In genomic region chr5:24019341-24020185, GRCm38 (mm10) we compare ENCODE assay signal across 17 mouse cellular contexts. TPM values are rescaled to one million over a fixed set of nuclear protein-coding genes. Genes with fewer than 3 reads are reported as not detected.
DNase-seq lines count a peak whose midpoint lies in the region; ATAC-seq and TF ChIP-seq lines count a peak whose summit lies in the region.
"Had no signal": no experiment of that assay in that cellular context is flagged by ENCODE, and none has a peak within 500 bp of the region (broad histone marks: within the 10 kb centered on the region; RNA-seq: fewer than 3 reads in every experiment).

No protein-coding gene starts in this region.

- H3K27me3 ChIP-seq in forebrain, embryonic 11.5 days (ENCODE audit: control insufficient read depth, insufficient read depth, low read length) = no peaks in the 10 kb centered on the region
- H3K27me3 ChIP-seq in hindbrain, embryonic 14.5 days (ENCODE audit: control insufficient read depth, insufficient read depth, low read length) = no peaks in the 10 kb centered on the region
- no peaks in the 10 kb centered on the region for H3K27me3 ChIP-seq in midbrain, embryonic 16.5 days (ENCODE audit: control insufficient read depth, insufficient read depth, low read depth, low read length)
- H3K27me3 ChIP-seq: lung, embryonic 15.5 days had no signal

- H3K9me3 ChIP-seq in forebrain, embryonic 11.5 days (ENCODE audit: control insufficient read depth, low read length) = no peaks in the 10 kb centered on the region
- H3K9me3 ChIP-seq in hindbrain, embryonic 14.5 days (ENCODE audit: control insufficient read depth, low read length) = no peaks in the 10 kb centered on the region
- H3K9me3 ChIP-seq in midbrain, embryonic 16.5 days (replicated peaks; ENCODE audit: control insufficient read depth, low read length, poor library complexity, severe bottlenecking) = no peaks in the 10 kb centered on the region
- H3K9me3 ChIP-seq: G1E; heart, embryonic 10.5 days; lung, embryonic 15.5 days had no signal

- peak overlapping the region; percentile 87 for H3K27ac ChIP-seq in forebrain, embryonic 11.5 days (ENCODE audit: low read depth, low read length)
- H3K27ac ChIP-seq in hindbrain, embryonic 14.5 days = peak overlapping the region; percentile 79
- peak overlapping the region; percentile 79 for H3K27ac ChIP-seq in midbrain, embryonic 16.5 days (ENCODE audit: low read length)
- H3K27ac ChIP-seq: gastrocnemius, adult 2 months; heart, embryonic 10.5 days; lung, embryonic 15.5 days had no signal

- WGBS in forebrain, embryonic 11.5 days = 34% methylated on average over 7 of the region's 7 CpGs
- WGBS in hindbrain, embryonic 14.5 days = 18% methylated on average over 7 of the region's 7 CpGs
- WGBS in midbrain, embryonic 16.5 days = 19% methylated on average over 7 of the region's 7 CpGs

- no peak overlapping the region for H3K4me3 ChIP-seq in forebrain, embryonic 11.5 days (ENCODE audit: low read depth, low read length)
- H3K4me3 ChIP-seq in hindbrain, embryonic 14.5 days (replicated peaks; ENCODE audit: low read length) = no peak overlapping the region
- H3K4me3 ChIP-seq in midbrain, embryonic 16.5 days (ENCODE audit: low read depth, low read length) = no peak overlapping the region
- H3K4me3 ChIP-seq: gastrocnemius, adult 2 months; heart, embryonic 10.5 days; lung, embryonic 15.5 days had no signal

- peak overlapping the region; percentile 31; the same call in 1 of the 2 replicates for H3K9ac ChIP-seq in forebrain, embryonic 11.5 days (ENCODE audit: low read length)
- H3K9ac ChIP-seq in hindbrain, embryonic 14.5 days = no peak overlapping the region
- peak overlapping the region; percentile 34; the same call in 1 of the 2 replicates for H3K9ac ChIP-seq in midbrain, embryonic 16.5 days (ENCODE audit: low read depth, low read length)
- H3K9ac ChIP-seq: lung, embryonic 15.5 days had no signal

- TF ChIP-seq CTCF in brain, embryonic 14.5 days (IDR thresholded peaks at IDR 0.05; ENCODE audit: borderline replicate concordance, extremely low read depth, insufficient read depth, insufficient read length) = no peak

- no peak for TF ChIP-seq POLR2A in brain, embryonic 14.5 days (IDR thresholded peaks at IDR 0.05; ENCODE audit: borderline replicate concordance, extremely low read depth, insufficient read depth, insufficient read length, poor library complexity, severe bottlenecking)

- ATAC-seq in forebrain, embryonic 11.5 days (replicated peaks; ENCODE audit: low FRiP score) = peak; percentile 82
- peak; percentile 86 for ATAC-seq in hindbrain, embryonic 14.5 days (ENCODE audit: low FRiP score)
- ATAC-seq in midbrain, embryonic 16.5 days = peak; percentile 80
- ATAC-seq in megakaryocyte, adult 5-6 weeks (ENCODE audit: poor library complexity, severe bottlenecking) = no peak
- no peak for ATAC-seq in erythroblast, adult 5-6 weeks (replicated peaks; ENCODE audit: low FRiP score, poor library complexity, severe bottlenecking)

- peak; percentile 94 for DNase-seq in brain, embryonic 14.5 days (ENCODE audit: low read depth)
- DNase-seq in forebrain, embryonic 11.5 days (ENCODE audit: low spot score) = no peak
- peak; percentile 53 for DNase-seq in hindbrain, embryonic 14.5 days (ENCODE audit: low spot score)
- DNase-seq in kidney, postnatal 4 days = no peak
- DNase-seq in gastrocnemius, postnatal 14 days = no peak
- DNase-seq: cerebellum, adult 8-10 months; gastrocnemius, adult 2 months; heart, postnatal 36 days; kidney, adult 18-20 months; liver; thymus, adult 18-20 months had no signal

- H3K36me3 ChIP-seq in forebrain, embryonic 11.5 days (ENCODE audit: control insufficient read depth, insufficient read depth, low read length) = no peaks in the 10 kb centered on the region
- no peaks in the 10 kb centered on the region for H3K36me3 ChIP-seq in hindbrain, embryonic 14.5 days (replicated peaks; ENCODE audit: control insufficient read depth, insufficient read depth)
- no peaks in the 10 kb centered on the region for H3K36me3 ChIP-seq in midbrain, embryonic 16.5 days (ENCODE audit: control insufficient read depth, insufficient read depth, low read length)
- H3K36me3 ChIP-seq: lung, embryonic 15.5 days had no signal

- intact Hi-C loops in gastrocnemius, postnatal 14 days (cut with DNase I; ENCODE audit: low total_unique reads) = no loop called here

- peaks cover 8% of the 10 kb centered on the region for H3K4me1 ChIP-seq in forebrain, embryonic 11.5 days (replicated peaks; ENCODE audit: control insufficient read depth, insufficient read depth, low read length)
- peaks cover 27% of the 10 kb centered on the region for H3K4me1 ChIP-seq in hindbrain, embryonic 14.5 days (replicated peaks; ENCODE audit: control insufficient read depth, insufficient read depth, low read length)
- H3K4me1 ChIP-seq in midbrain, embryonic 16.5 days (ENCODE audit: control insufficient read depth, insufficient read depth, low read length) = peaks cover 26% of the 10 kb centered on the region
- H3K4me1 ChIP-seq: lung, embryonic 15.5 days had no signal

- H3K4me2 ChIP-seq in forebrain, embryonic 11.5 days (ENCODE audit: low read depth, low read length, severe bottlenecking) = peak overlapping the region; percentile 21; the same call in 1 of the 2 replicates
- H3K4me2 ChIP-seq in hindbrain, embryonic 14.5 days (replicated peaks) = 0 out of 2 replicates have a peak overlapping the region, but pooled peaks have one; percentile 11
- H3K4me2 ChIP-seq in midbrain, embryonic 16.5 days (ENCODE audit: low read length) = peak overlapping the region; percentile 28
- H3K4me2 ChIP-seq: lung, embryonic 15.5 days had no signal

RNA-seq across cellular contexts. Expression of gene Fam126a, which starts 10.9 kb away (rescaled TPM):
- polyA plus RNA-seq in brain, embryonic 14.5 days (2012; rRNA removed) = 25.2 and 28.5 TPM in 2 replicates
- polyA plus RNA-seq in forebrain, embryonic 11.5 days (2014; fragmentation: Nextera tagmentation; extraction: Ambion mirVana) = 44.8 and 48.0 TPM in 2 replicates
- polyA plus RNA-seq in hindbrain, embryonic 14.5 days (2014; fragmentation: Nextera tagmentation; extraction: Ambion mirVana) = 37.9 and 41.8 TPM in 2 replicates
- polyA plus RNA-seq in midbrain, embryonic 16.5 days (2015; fragmentation: Nextera tagmentation; extraction: Ambion mirVana) = 29.8 and 32.0 TPM in 2 replicates
- total RNA-seq in megakaryocyte, adult 5-6 weeks (2015) = 21.9 and 23.8 TPM in 2 replicates
- total RNA-seq in megakaryocyte, adult 5-6 weeks (2017) = 21.6 and 23.1 TPM in 2 replicates
- 255 and 281 TPM in 2 replicates for total RNA-seq in erythroblast, adult 5-6 weeks (2015; ENCODE audit: low replicate concordance)
- 210 and 266 TPM in 2 replicates for total RNA-seq in erythroblast, adult 5-6 weeks (2017; ENCODE audit: low replicate concordance)
- 10 to 100 TPM in 1 of 2 experiments, 1 to 10 TPM in 1; 9.5 to 12.6 TPM for total RNA-seq in gastrocnemius, postnatal 14 days (2021)

Comparison
In these comparisons a context has a peak if more than half of its experiments do, and no peak if none do; other contexts are left out.
1. DNase-seq: peak in brain, embryonic 14.5 days (single experiment) and hindbrain, embryonic 14.5 days (single experiment); none in forebrain, embryonic 11.5 days (single experiment), kidney, postnatal 4 days (0 of 2) and gastrocnemius, postnatal 14 days (single experiment).
2. ATAC-seq: peak in forebrain, embryonic 11.5 days (single experiment), hindbrain, embryonic 14.5 days (single experiment) and midbrain, embryonic 16.5 days (single experiment); none in megakaryocyte, adult 5-6 weeks (single experiment) and erythroblast, adult 5-6 weeks (single experiment).
3. Peak in every context shown above with its lines, with median percentiles within 50 percentile points of each other: H3K27ac ChIP-seq and H3K4me2 ChIP-seq.